Mouse (Mus musculus): ENCODE measurements around the gene Dynlt1b. TPM values are rescaled to one million over a fixed set of nuclear protein-coding genes. Genes with fewer than 3 reads are reported as not detected.
A peak's percentile ranks its signal among the peaks of the same experiment; 100 is the strongest.
"Not testable (repeated sequence)": the region's sequence is repeated elsewhere in the genome, so short reads cannot be mapped to it uniquely, and the experiment has no call there.

The Dynlt1b gene
- polyA plus RNA-seq, 1 experiment, result 226 TPM

GRCm38 (mm10) chr17:6475270-6475669, 45.4 kb downstream of the Dynlt1b start:
- H3K27me3 ChIP-seq (ENCODE audit: control insufficient read depth, insufficient read depth, low read length, poor library complexity, severe bottlenecking); H3K36me3 ChIP-seq (ENCODE audit: control insufficient read depth, insufficient read depth, low read length, poor library complexity, severe bottlenecking); H3K9me3 ChIP-seq (replicated peaks; ENCODE audit: control insufficient read depth, insufficient read depth, low read length, poor library complexity, severe bottlenecking); H3K9ac ChIP-seq (ENCODE audit: low read depth, poor library complexity, severe bottlenecking); H3K4me3 ChIP-seq (ENCODE audit: low read depth, low read length); H3K27ac ChIP-seq (ENCODE audit: insufficient read depth, low read length); H3K4me1 ChIP-seq (ENCODE audit: control insufficient read depth, insufficient read depth, low read length): not testable (repeated sequence)

- H3K9ac ChIP-seq (ENCODE audit: low read depth, poor library complexity, severe bottlenecking), result peak overlapping the region; percentile 97; the same call in 1 of the 2 replicates
- H3K4me1 ChIP-seq (ENCODE audit: control insufficient read depth, insufficient read depth, low read length); H3K27me3 ChIP-seq (ENCODE audit: control insufficient read depth, insufficient read depth, low read length, poor library complexity, severe bottlenecking); H3K36me3 ChIP-seq (ENCODE audit: control insufficient read depth, insufficient read depth, low read length, poor library complexity, severe bottlenecking); H3K9me3 ChIP-seq (replicated peaks; ENCODE audit: control insufficient read depth, insufficient read depth, low read length, poor library complexity, severe bottlenecking); H3K4me3 ChIP-seq (ENCODE audit: low read depth, low read length); H3K27ac ChIP-seq (ENCODE audit: insufficient read depth, low read length): not testable (repeated sequence)
Observed at GRCm38 (mm10) chr17:6475913-6476312, 46.0 kb downstream of the Dynlt1b start.

- Histone ChIP-seq H3K9ac (ENCODE audit: low read depth, poor library complexity, severe bottlenecking) (peak overlapping the region; percentile 97), H3K4me3 (ENCODE audit: low read depth, low read length) (peak overlapping the region; percentile 77)
- not testable (repeated sequence) for H3K27me3 ChIP-seq (ENCODE audit: control insufficient read depth, insufficient read depth, low read length, poor library complexity, severe bottlenecking); H3K9me3 ChIP-seq (replicated peaks; ENCODE audit: control insufficient read depth, insufficient read depth, low read length, poor library complexity, severe bottlenecking); H3K27ac ChIP-seq (ENCODE audit: insufficient read depth, low read length); H3K36me3 ChIP-seq (ENCODE audit: control insufficient read depth, insufficient read depth, low read length, poor library complexity, severe bottlenecking); H3K4me1 ChIP-seq (ENCODE audit: control insufficient read depth, insufficient read depth, low read length)
Observed at GRCm38 (mm10) chr17:6476495-6476947, 46.6 kb downstream of the Dynlt1b start.

GRCm38 (mm10) chr17:6477026-6477425, 47.1 kb downstream of the Dynlt1b start:
- peak overlapping the region; percentile 77 for H3K4me3 ChIP-seq (ENCODE audit: low read depth, low read length)
- H3K9ac ChIP-seq (ENCODE audit: low read depth, poor library complexity, severe bottlenecking), result peak overlapping the region; percentile 97
- not testable (repeated sequence) for H3K9me3 ChIP-seq (replicated peaks; ENCODE audit: control insufficient read depth, insufficient read depth, low read length, poor library complexity, severe bottlenecking); H3K36me3 ChIP-seq (ENCODE audit: control insufficient read depth, insufficient read depth, low read length, poor library complexity, severe bottlenecking); H3K27me3 ChIP-seq (ENCODE audit: control insufficient read depth, insufficient read depth, low read length, poor library complexity, severe bottlenecking); H3K27ac ChIP-seq (ENCODE audit: insufficient read depth, low read length); H3K4me1 ChIP-seq (ENCODE audit: control insufficient read depth, insufficient read depth, low read length)

- H3K36me3 ChIP-seq (ENCODE audit: control insufficient read depth, insufficient read depth, low read length, poor library complexity, severe bottlenecking); H3K4me3 ChIP-seq (ENCODE audit: low read depth, low read length); H3K27ac ChIP-seq (ENCODE audit: insufficient read depth, low read length); H3K4me1 ChIP-seq (ENCODE audit: control insufficient read depth, insufficient read depth, low read length); H3K9ac ChIP-seq (ENCODE audit: low read depth, poor library complexity, severe bottlenecking); H3K9me3 ChIP-seq (replicated peaks; ENCODE audit: control insufficient read depth, insufficient read depth, low read length, poor library complexity, severe bottlenecking); H3K27me3 ChIP-seq (ENCODE audit: control insufficient read depth, insufficient read depth, low read length, poor library complexity, severe bottlenecking): not testable (repeated sequence)
Observed at GRCm38 (mm10) chr17:6480855-6481589, 51.1 kb downstream of the Dynlt1b start.

GRCm38 (mm10) chr17:6481590-6481963, 51.7 kb downstream of the Dynlt1b start:
- not testable (repeated sequence) for H3K9ac ChIP-seq (ENCODE audit: low read depth, poor library complexity, severe bottlenecking); H3K27me3 ChIP-seq (ENCODE audit: control insufficient read depth, insufficient read depth, low read length, poor library complexity, severe bottlenecking); H3K9me3 ChIP-seq (replicated peaks; ENCODE audit: control insufficient read depth, insufficient read depth, low read length, poor library complexity, severe bottlenecking); H3K36me3 ChIP-seq (ENCODE audit: control insufficient read depth, insufficient read depth, low read length, poor library complexity, severe bottlenecking); H3K27ac ChIP-seq (ENCODE audit: insufficient read depth, low read length); H3K4me3 ChIP-seq (ENCODE audit: low read depth, low read length); H3K4me1 ChIP-seq (ENCODE audit: control insufficient read depth, insufficient read depth, low read length)

GRCm38 (mm10) chr17:6482248-6482647, 52.3 kb downstream of the Dynlt1b start:
- not testable (repeated sequence) for H3K4me3 ChIP-seq (ENCODE audit: low read depth, low read length); H3K9me3 ChIP-seq (replicated peaks; ENCODE audit: control insufficient read depth, insufficient read depth, low read length, poor library complexity, severe bottlenecking); H3K9ac ChIP-seq (ENCODE audit: low read depth, poor library complexity, severe bottlenecking); H3K27ac ChIP-seq (ENCODE audit: insufficient read depth, low read length); H3K36me3 ChIP-seq (ENCODE audit: control insufficient read depth, insufficient read depth, low read length, poor library complexity, severe bottlenecking); H3K4me1 ChIP-seq (ENCODE audit: control insufficient read depth, insufficient read depth, low read length); H3K27me3 ChIP-seq (ENCODE audit: control insufficient read depth, insufficient read depth, low read length, poor library complexity, severe bottlenecking)

Other genes with a start within 250 kb of the Dynlt1b start
- gene Tmem181a, start 173.3 kb upstream of the Dynlt1b start, polyA plus RNA-seq (2011; ENCODE audit: insufficient read depth, insufficient read length, low read depth, missing spikeins), result 21.6 and 23.9 TPM in 2 replicates
- gene Dynlt1a, start 112.6 kb upstream of the Dynlt1b start, polyA plus RNA-seq (2011; ENCODE audit: insufficient read depth, insufficient read length, low read depth, missing spikeins), result 4.9 and 5.9 TPM in 2 replicates
- gene Dynlt1c, start 171.6 kb downstream of the Dynlt1b start, polyA plus RNA-seq (2011; ENCODE audit: insufficient read depth, insufficient read length, low read depth, missing spikeins), result 26.1 and 28.0 TPM in 2 replicates
- 151 and 168 TPM in 2 replicates for gene Dynlt1f, start 225.8 kb downstream of the Dynlt1b start, polyA plus RNA-seq (2011; ENCODE audit: insufficient read depth, insufficient read length, low read depth, missing spikeins)
- gene Sytl3, start 229.0 kb downstream of the Dynlt1b start, polyA plus RNA-seq (2011; ENCODE audit: insufficient read depth, insufficient read length, low read depth, missing spikeins), result 0.45 TPM in 1 of 2 replicates, not detected in the other